ENCODE assay signal across 8 mouse cellular contexts in genomic region chr1:137898397-137898796, GRCm38 (mm10).
A peak's percentile ranks its signal among the peaks of the same experiment; 100 is the strongest.
DNase-seq lines count a peak whose midpoint lies in the region; ATAC-seq and TF ChIP-seq lines count a peak whose summit lies in the region.

No protein-coding gene starts in this region.

- TF ChIP-seq POLR2A in lung, adult 2 months (IDR thresholded peaks at IDR 0.05; ENCODE audit: borderline replicate concordance, extremely low read depth, low read depth, low read length), result peak; percentile 89; the same call in 1 of the 2 replicates

- peak overlapping the region; percentile 71 for H3K9ac ChIP-seq in neural tube, embryonic 15.5 days (replicated peaks)

- H3K27me3 ChIP-seq in neural tube, embryonic 15.5 days (replicated peaks), result no peaks in the 10 kb centered on the region

- peak; percentile 96 for ATAC-seq in neural tube, embryonic 15.5 days (ENCODE audit: low FRiP score)

- no peaks in the 10 kb centered on the region for H3K36me3 ChIP-seq in neural tube, embryonic 15.5 days

- peak overlapping the region; percentile 69 for H3K4me2 ChIP-seq in neural tube, embryonic 15.5 days

- WGBS in lung, adult 2 months, result 0% methylated on average over 11 of the region's 11 CpGs
- 0% methylated on average over 11 of the region's 11 CpGs for WGBS in neural tube, embryonic 15.5 days

- peak overlapping the region; percentile 65 for H3K4me3 ChIP-seq in layer of hippocampus, adult 2 months
- peak overlapping the region; percentile 82 for H3K4me3 ChIP-seq in lung, adult 2 months (replicated peaks; ENCODE audit: extremely low read depth, low read depth, low read length)
- peak overlapping the region; percentile 61 for H3K4me3 ChIP-seq in neural tube, embryonic 15.5 days (replicated peaks)

- no peaks in the 10 kb centered on the region for H3K9me3 ChIP-seq in neural tube, embryonic 15.5 days (replicated peaks)

- peaks cover 4% of the 10 kb centered on the region for H3K4me1 ChIP-seq in lung, adult 2 months (ENCODE audit: control insufficient read depth, insufficient read depth, low read length)
- peaks cover 13% of the 10 kb centered on the region for H3K4me1 ChIP-seq in neural tube, embryonic 15.5 days

- peak; percentile 91 for DNase-seq in NIH3T3 (ENCODE audit: low read depth)
- DNase-seq in cerebellum, adult 9-10 months, result peak; percentile 95
- peak; percentile 91 for DNase-seq in forelimb bud, embryonic 11.5 days (ENCODE audit: low read depth, low spot score)
- DNase-seq in heart, postnatal 4 days, result peak; percentile 83
- peak; percentile 81 to 94 for DNase-seq in layer of hippocampus, adult 2 months (ENCODE audit: low spot score in 2 of 2)
- DNase-seq in lung, adult 2 months, result peak; percentile 81
- DNase-seq in testis, postnatal 10 days (ENCODE audit: low spot score), result peak; percentile 76

- no peak for TF ChIP-seq CTCF in layer of hippocampus, adult 2 months (conservative IDR thresholded peaks at IDR 0.05)
- TF ChIP-seq CTCF in lung, adult 2 months (IDR thresholded peaks at IDR 0.05; ENCODE audit: insufficient read depth, low read length), result no peak

- peak overlapping the region; percentile 91 for H3K27ac ChIP-seq in layer of hippocampus, adult 2 months
- peak overlapping the region; percentile 93 for H3K27ac ChIP-seq in neural tube, embryonic 15.5 days (replicated peaks)

Comparison
In these comparisons a context has a peak if more than half of its experiments do, and no peak if none do; other contexts are left out.
1. Peak in every context shown above with its lines: DNase-seq, ATAC-seq, H3K4me3 ChIP-seq and H3K27ac ChIP-seq.